Mouse (Mus musculus) CH12.LX (cell line): ENCODE measurements at regions not wholly inside any gene's neighbourhood (a gene's known extent, or its start where the extent isn't known, plus 50 kb on each side); places are given as distances from the start of the nearest gene placed in this dataset.

Experiments used
- DNase-seq: peaks from one replicate; pipeline ENCODE4 v3.0.0-alpha.2; 2013; ENCODE audit errors: extremely low read depth
- H3K27ac ChIP-seq: 2 replicates; pipeline ENCODE4 v1.5.1; 2012; ENCODE audit warnings: low read depth, mild to moderate bottlenecking, control low read depth, moderate library complexity; ENCODE audit not compliant: insufficient read depth
- H3K27me3 ChIP-seq: replicated peaks from 2 replicates; pipeline ENCODE3; 2012; ENCODE audit warnings: inconsistent platforms
- H3K36me3 ChIP-seq, 2 experiments: replicated peaks in 1 of 2; 2 replicates each; pipeline versions ENCODE3 to v1.6.1; 2012; ENCODE audit warnings: inconsistent platforms in 1 of 2, low read length in 1 of 2, mild to moderate bottlenecking in 1 of 2, mixed read lengths in 1 of 2, moderate library complexity in 1 of 2; ENCODE audit not compliant: control insufficient read depth in 1 of 2, insufficient read depth in 1 of 2
- H3K4me1 ChIP-seq, 2 experiments: 2 replicates each; pipeline ENCODE4 v1.6.1; 2012; ENCODE audit warnings: inconsistent platforms in 1 of 2, moderate library complexity in 1 of 2; ENCODE audit not compliant: insufficient read depth in 2 of 2, control insufficient read depth in 1 of 2
- H3K4me2 ChIP-seq: 2 replicates; pipeline ENCODE4 v1.6.1; 2012; ENCODE audit warnings: low read depth, mild to moderate bottlenecking, control low read depth; ENCODE audit not compliant: poor library complexity, insufficient read depth, severe bottlenecking
- H3K4me3 ChIP-seq, 3 experiments: fragments of 150-350 bp in 1 of 3; sonication (generic) in 1 of 3; replicated peaks in 1 of 3; 2 replicates each; pipeline versions ENCODE3 to v1.5.1; 2011 to 2012; ENCODE audit warnings: low read depth in 2 of 3, low read length in 2 of 3, mild to moderate bottlenecking in 2 of 3, moderate library complexity in 2 of 3, control low read depth in 1 of 3, improper control_type of control experiment in 1 of 3, inconsistent platforms in 1 of 3, mixed read lengths in 1 of 3; ENCODE audit not compliant: poor library complexity in 1 of 3
- H3K79me2 ChIP-seq: replicated peaks from 2 replicates; pipeline ENCODE4 v1.6.1; 2012; ENCODE audit warnings: mild to moderate bottlenecking, moderate library complexity; ENCODE audit not compliant: control insufficient read depth, poor library complexity, insufficient read depth, severe bottlenecking; ENCODE audit errors: extremely low read depth
- H3K9ac ChIP-seq: 2 replicates; pipeline ENCODE4 v1.6.1; 2012; ENCODE audit warnings: low read depth, mild to moderate bottlenecking, control low read depth, moderate library complexity; ENCODE audit not compliant: insufficient read depth
- H3K9me3 ChIP-seq: replicated peaks from 2 replicates; pipeline ENCODE3; 2012; ENCODE audit warnings: low read length, inconsistent platforms, mixed read lengths
- CTCF ChIP-seq, 2 experiments: IDR thresholded peaks in 1 of 2; conservative IDR thresholded peaks in 1 of 2; 2 replicates each; pipeline ENCODE4 v1.5.1; 2011 to 2012; ENCODE audit warnings: low read depth in 2 of 2, low read length in 2 of 2, improper control_type of control experiment in 1 of 2, inconsistent platforms in 1 of 2, mild to moderate bottlenecking in 1 of 2, moderate library complexity in 1 of 2
- EP300 ChIP-seq: IDR thresholded peaks from 2 replicates; pipeline ENCODE4 v1.6.1; 2011; ENCODE audit warnings: low read length, improper control_type of control experiment
- MYC ChIP-seq: IDR thresholded peaks from 2 replicates; pipeline ENCODE4 v1.6.1; 2011; ENCODE audit warnings: low read depth, mild to moderate bottlenecking, improper control_type of control experiment, low read length
- NELFE ChIP-seq: IDR thresholded peaks from 2 replicates; pipeline ENCODE4 v1.6.1; 2011; ENCODE audit warnings: low read depth, low read length, improper control_type of control experiment
- POLR2A ChIP-seq: IDR thresholded peaks from 2 replicates; pipeline ENCODE4 v1.6.1; 2011; ENCODE audit warnings: low read depth, mild to moderate bottlenecking, improper control_type of control experiment, low read length
- RAD21 ChIP-seq: IDR thresholded peaks from 2 replicates; pipeline ENCODE4 v1.6.1; 2011; ENCODE audit warnings: low read depth, mild to moderate bottlenecking, low read length, improper control_type of control experiment, moderate library complexity
- SMC3 ChIP-seq: IDR thresholded peaks from 2 replicates; pipeline ENCODE4 v1.6.1; 2011; ENCODE audit warnings: low read depth, low read length, improper control_type of control experiment
- TBP ChIP-seq: conservative IDR thresholded peaks from 2 replicates; pipeline ENCODE4 v1.6.1; 2011; ENCODE audit warnings: low read depth, low read length, improper control_type of control experiment
- TCF12 ChIP-seq: IDR thresholded peaks from 2 replicates; pipeline ENCODE4 v1.6.1; 2014; ENCODE audit warnings: low read depth, mild to moderate bottlenecking, inconsistent platforms, low read length, improper control_type of control experiment
- UBTF ChIP-seq: IDR thresholded peaks from 2 replicates; pipeline ENCODE4 v1.6.1; 2012; ENCODE audit warnings: low read depth, mild to moderate bottlenecking, inconsistent platforms, low read length, improper control_type of control experiment, moderate library complexity
- USF1 ChIP-seq: IDR thresholded peaks from 2 replicates; pipeline ENCODE4 v1.6.1; 2014; ENCODE audit warnings: low read depth, mild to moderate bottlenecking, inconsistent platforms, low read length, improper control_type of control experiment
- USF2 ChIP-seq: conservative IDR thresholded peaks from 2 replicates; pipeline ENCODE4 v1.6.1; 2011; ENCODE audit warnings: low read depth, low read length, improper control_type of control experiment
- ZC3H11A ChIP-seq: IDR thresholded peaks from 2 replicates; pipeline ENCODE4 v1.6.1; 2012; ENCODE audit warnings: low read depth, mild to moderate bottlenecking, inconsistent platforms, low read length, improper control_type of control experiment
- dilution Hi-C: fragments of 300-500 bp; cut with MboI; formaldehyde crosslinking; loops from 2 replicates; pipeline ENCODE4 v1.14.3; 2020; ENCODE audit warnings: low sequenced_read_pairs; ENCODE audit not compliant: extremely low pct_unique_long_range_greater_than_20kb, extremely low pct_ligation_motif_present
- in situ Hi-C: fragments of 300-500 bp; cut with MboI; formaldehyde crosslinking; loops from 3 replicates; pipeline ENCODE4 v1.14.3; 2019; ENCODE audit warnings: low sequenced_read_pairs, low pct_ligation_motif_present, low pct_unique_long_range_greater_than_20kb, mixed read lengths

DNA sequence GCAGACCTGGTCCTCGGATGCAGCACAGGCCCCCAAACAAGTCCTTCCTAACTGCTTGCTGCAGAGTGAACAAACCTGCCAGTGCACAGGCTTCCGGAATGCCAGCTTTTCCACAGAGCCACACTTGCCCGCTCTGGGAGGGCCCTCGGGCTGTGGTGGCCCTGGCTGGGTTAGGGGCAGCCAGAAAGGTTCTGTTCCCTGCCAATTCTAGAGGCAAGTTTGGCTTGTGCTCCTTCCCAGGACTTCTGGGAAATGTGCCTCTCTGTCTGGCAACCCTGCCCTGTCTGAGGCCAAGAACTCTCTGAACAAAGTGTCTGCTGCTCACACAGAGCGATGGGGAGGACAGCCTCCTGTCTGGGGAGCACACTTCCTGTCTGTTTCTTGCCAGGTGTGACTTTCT lies 66.4 kb downstream of the Xrcc2 start:
- no peaks in the 10 kb centered on the region for H3K27me3 ChIP-seq
- no peak overlapping the region for H3K9ac ChIP-seq
- no peaks in the 10 kb centered on the region for H3K9me3 ChIP-seq
- H3K4me2 ChIP-seq: no peak overlapping the region
- DNase-seq: no peak
- TF ChIP-seq ZC3H11A (no peak), NELFE (no peak), EP300 (no peak), UBTF (no peak), TBP (no peak), MYC (no peak), POLR2A (no peak), USF2 (no peak)
- H3K4me3 ChIP-seq: no peak overlapping the region
- H3K27ac ChIP-seq: no peak overlapping the region
- dilution Hi-C loops (no loop called here), in situ Hi-C loops (no loop called here)
- H3K4me1 ChIP-seq: no peaks in the 10 kb centered on the region
- no peaks in the 10 kb centered on the region for H3K36me3 ChIP-seq
- no peaks in the 10 kb centered on the region for H3K79me2 ChIP-seq

GRCm38 (mm10) chr5:25638097-25638496 lies 67.5 kb downstream of the Xrcc2 start:
- no peak for DNase-seq
- no peaks in the 10 kb centered on the region for H3K79me2 ChIP-seq
- H3K27me3 ChIP-seq: no peaks in the 10 kb centered on the region
- no peaks in the 10 kb centered on the region for H3K36me3 ChIP-seq
- in situ Hi-C loops (no loop called here), dilution Hi-C loops (no loop called here)
- no peaks in the 10 kb centered on the region for H3K9me3 ChIP-seq
- H3K4me1 ChIP-seq: no peaks in the 10 kb centered on the region
- H3K27ac ChIP-seq: no peak overlapping the region
- no peak overlapping the region for H3K4me3 ChIP-seq
- H3K4me2 ChIP-seq: no peak overlapping the region
- TF ChIP-seq USF1 (no peak), TCF12 (no peak)
- H3K9ac ChIP-seq: no peak overlapping the region

DNA sequence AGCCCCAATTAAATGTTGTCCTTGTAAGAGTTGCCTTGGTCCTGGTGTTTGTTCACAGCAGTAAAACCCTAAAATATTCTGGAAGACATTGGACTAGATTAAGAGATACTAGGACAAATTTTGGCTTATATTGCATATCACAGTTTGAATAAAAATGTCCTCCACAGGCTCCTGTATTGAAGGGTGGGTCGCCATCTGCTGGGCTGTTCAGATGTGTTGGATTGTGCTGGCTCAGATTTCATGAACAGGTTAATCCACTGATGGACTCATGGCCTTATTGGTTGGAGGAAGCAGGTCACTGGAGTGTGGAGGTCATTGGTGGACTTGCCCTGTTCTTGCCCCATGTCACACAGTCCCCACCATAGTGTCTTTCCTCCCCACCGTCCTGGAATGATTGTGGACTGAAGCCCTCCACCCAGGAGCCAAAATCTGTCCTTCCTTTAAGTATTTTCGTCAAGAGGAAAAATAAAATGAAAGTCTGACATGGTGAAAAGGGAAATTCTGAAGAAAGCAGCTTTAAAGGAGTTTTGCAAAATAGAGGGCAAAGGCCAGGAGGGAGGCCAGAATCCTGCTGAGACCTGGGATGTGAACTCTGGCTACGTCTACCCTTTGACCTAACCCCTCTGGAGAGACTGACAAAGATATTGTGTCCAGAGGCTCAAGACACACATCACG lies 72.6 kb downstream of the Xrcc2 start:
- H3K9ac ChIP-seq: no peak overlapping the region
- in situ Hi-C loops (no loop called here), dilution Hi-C loops (no loop called here)
- H3K36me3 ChIP-seq: no peaks in the 10 kb centered on the region
- DNase-seq: peak; percentile 15
- no peak overlapping the region for H3K27ac ChIP-seq
- H3K9me3 ChIP-seq: peaks cover 2% of the 10 kb centered on the region
- no peaks in the 10 kb centered on the region for H3K27me3 ChIP-seq
- no peak overlapping the region for H3K4me2 ChIP-seq
- H3K4me3 ChIP-seq: no peak overlapping the region
- TF ChIP-seq SMC3: peak; percentile 43
- TF ChIP-seq CTCF (conservative IDR thresholded peaks at IDR 0.05 in 1 of 2, IDR thresholded peaks at IDR 0.05 in 1 of 2; ENCODE audit: low read depth in 2 of 2, low read length in 2 of 2): peak in 1 of 2 experiments; percentile 50; a peak in 2 of 4 replicates
- TF ChIP-seq RAD21: peak; percentile 34
- no peak for TF ChIP-seq NELFE
- TF ChIP-seq, all 38 proteins: peak for 3
- no peaks in the 10 kb centered on the region for H3K79me2 ChIP-seq
- H3K4me1 ChIP-seq: no peaks in the 10 kb centered on the region
